Mouse (Mus musculus): Measurements from ENCODE around the gene Thyn1.

The Thyn1 gene

DNA sequence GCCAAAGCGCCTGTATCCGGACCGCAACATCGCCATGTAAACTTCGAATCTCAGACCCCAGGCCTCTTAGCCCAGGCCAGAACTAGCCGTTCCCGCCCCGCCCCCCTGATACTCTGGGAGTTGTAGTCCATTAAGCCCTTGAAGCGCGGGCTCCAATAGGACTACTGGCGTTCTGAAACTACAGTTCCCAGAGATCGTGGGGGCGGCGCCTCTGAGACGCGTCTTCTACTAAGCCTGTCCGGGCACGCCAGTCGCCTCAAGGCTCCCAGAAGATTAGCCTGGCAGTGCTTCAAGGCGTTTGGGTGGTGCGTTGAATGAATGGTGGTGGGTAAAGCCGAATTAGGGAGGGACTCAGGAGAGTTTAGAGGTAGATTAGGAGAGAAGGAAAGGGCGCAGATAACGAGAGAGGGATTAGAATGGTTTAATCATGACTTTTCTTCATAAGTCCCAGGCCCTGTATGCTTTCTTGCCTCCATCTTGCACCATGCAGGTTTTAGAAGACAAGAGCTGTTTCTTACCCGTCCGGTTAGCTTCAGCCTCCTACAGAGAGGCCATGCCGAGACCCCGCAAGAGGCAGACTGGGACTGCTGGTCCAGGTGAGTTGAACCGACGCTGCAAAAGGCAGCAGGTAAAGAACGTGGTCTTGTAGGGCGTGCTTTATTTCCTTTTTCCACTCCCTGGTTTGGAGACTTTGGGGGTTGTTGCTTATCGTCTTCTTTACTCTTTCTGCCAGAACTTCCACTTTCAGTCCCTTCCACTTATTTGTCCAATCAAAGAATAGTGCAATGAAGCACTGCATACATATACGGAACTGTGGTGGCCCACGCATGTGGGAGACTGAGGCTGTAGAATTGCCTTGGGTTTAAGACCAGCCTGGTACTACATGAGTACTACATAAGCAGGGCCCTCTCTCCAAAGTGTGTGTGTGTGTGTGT lies at the start of gene Thyn1, which contains the start of gene Acad8:
Gene Thyn1 (plus strand): TSS at position 250 of the 935 bp plus-strand sequence.
Gene Acad8 (minus strand): TSS at position 106 of the 935 bp plus-strand sequence.
- peak; percentile 97 to 98 for DNase-seq

- DNase-seq, result no peak
Observed at GRCm38 (mm10) chr9:26977754-26978153, 21.8 kb upstream of the Thyn1 start.

DNA sequence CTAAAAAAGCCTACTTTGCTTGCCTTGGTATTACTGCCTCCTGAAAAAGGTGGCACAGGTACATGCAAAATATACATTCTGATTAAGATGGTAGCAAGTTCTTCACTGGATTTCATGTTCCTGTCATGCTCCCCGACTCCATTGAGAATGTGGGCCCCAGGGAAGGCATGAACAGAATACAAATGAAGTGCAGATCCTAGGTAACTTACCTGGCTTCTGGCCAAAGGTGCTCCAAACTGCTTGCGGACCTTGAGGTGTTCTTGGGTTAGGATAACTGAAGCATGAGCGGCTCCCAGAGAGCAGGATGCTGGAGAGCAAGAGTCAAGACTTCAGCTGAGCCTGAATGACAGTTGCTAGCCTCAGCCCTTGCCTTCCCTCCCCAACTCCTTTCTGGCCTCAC lies 20.7 kb upstream of the Thyn1 start:
- peak in 1 of 2 experiments; percentile 12 for DNase-seq

DNA sequence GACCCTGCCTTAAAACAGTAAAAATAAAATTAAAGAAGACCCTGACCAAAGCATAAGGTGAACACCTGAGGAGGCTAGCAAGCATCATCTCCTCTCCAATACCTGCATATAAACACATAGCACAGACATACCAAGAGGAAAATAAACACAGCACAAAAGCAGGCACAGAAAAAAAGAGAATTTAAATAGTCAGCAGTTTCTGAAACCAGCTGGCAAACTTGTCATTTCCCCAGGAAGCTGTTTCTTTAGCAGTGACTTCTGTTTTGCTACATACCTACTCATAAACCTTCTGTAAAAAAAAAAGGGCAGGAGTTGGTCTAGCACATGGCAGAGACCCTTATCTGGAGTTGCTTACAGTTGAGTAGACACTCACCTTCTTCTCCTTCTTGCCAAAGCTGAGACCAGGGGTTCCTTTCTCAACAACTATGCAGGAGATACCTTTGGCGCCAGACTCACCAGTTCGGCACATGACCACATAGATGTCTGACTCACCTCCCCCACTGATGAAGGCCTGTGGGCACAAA lies 14.4 kb upstream of the Thyn1 start:
- DNase-seq, result no peak

DNA sequence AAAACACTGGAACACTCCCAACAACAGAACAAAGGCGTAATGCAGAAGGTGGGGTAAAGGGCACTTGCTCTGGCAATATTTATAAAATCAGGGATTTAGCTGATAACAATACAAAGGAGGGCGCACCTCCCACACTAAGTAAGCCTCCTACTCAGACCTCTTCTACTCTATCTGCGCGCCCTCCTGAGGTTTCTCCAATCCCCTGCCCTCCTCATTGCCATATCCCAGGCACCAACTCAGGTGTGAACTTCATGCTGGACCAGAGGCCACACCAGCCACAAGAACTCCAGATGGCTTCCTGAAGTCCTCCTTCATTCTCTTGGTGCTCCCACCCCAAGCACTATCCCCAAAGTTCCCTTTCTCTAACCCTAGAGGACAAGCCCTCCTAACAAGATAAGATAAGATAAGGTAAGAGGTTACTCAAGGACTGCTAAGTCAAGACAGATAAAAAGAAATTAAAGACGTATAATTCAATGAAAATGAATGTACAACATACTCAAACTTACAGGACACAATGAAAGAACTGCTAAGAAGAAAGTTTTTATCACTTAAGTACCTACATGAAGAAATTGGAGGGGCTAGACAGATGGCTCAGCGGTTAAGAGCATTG lies 13.7 kb upstream of the Thyn1 start:
- no peak for DNase-seq

DNA sequence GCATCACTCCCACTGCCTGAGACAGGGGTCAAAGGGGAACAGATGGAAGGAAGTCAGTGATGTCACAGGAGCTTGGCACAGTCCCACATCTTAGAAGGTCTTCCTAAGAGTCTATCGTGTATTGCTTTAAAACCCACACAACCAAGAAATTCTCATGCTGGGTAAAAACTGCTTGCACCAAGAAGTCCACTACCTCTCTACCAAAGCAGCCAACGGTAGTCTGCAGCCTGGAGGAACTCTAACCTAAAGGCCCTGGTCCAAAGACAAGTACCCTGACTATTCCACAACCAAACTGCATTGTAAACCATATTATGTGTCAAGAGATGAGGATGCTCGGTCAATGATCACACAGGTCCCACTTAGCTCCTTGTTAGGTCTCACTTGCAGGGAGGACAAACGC lies 9.3 kb upstream of the Thyn1 start:
- DNase-seq, result no peak

DNA sequence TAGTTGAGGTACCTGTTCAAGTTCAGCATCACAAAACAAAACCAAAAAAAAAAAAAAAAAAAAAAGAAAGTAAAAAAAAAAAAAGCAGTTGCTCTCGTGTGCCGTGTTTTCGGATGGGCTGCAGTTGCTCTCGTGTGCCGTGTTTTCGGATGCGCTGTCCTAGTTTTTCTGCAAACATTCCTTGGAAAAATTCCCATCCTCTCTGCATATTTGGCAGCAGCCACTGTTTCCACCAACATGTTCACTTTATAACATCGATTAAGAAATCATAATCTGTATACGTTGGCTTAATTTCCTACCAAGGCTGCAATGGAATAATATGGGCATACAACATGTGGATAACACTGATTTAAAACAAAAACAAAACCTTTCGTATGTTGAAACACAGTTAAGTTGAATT lies 6.4 kb upstream of the Thyn1 start:
- DNase-seq, result no peak

- DNase-seq, result no peak
Observed at GRCm38 (mm10) chr9:26993900-26994299, 5.6 kb upstream of the Thyn1 start.

- no peak for DNase-seq
Observed at GRCm38 (mm10) chr9:26997062-26997461, 2.4 kb upstream of the Thyn1 start.

- DNase-seq, result no peak
Observed at GRCm38 (mm10) chr9:26997501-26997900, 2.0 kb upstream of the Thyn1 start.

GRCm38 (mm10) chr9:26998669-26999460 lies 645 bp upstream of the Thyn1 start:
- no peak for DNase-seq

DNA sequence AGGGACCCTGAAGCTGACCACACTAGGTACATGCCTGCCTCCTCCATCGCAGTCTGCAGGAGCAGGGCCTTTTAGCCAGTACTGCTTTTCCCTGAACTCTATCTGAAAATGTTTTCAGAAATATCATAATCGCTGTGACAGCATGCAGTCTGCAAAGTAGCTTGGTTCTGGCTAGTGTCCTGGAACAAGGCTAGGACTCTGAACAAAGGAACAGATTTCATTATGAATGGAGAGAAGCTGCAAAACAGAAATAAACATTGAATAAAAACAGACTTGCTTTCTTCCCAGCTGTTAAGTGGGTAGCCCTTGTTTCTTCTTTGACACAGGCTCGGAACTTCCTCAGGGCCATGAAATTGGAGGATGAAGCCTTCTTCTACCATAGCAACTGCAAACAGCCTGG lies 5.7 kb downstream of the Thyn1 start:
- DNase-seq, result no peak

DNA sequence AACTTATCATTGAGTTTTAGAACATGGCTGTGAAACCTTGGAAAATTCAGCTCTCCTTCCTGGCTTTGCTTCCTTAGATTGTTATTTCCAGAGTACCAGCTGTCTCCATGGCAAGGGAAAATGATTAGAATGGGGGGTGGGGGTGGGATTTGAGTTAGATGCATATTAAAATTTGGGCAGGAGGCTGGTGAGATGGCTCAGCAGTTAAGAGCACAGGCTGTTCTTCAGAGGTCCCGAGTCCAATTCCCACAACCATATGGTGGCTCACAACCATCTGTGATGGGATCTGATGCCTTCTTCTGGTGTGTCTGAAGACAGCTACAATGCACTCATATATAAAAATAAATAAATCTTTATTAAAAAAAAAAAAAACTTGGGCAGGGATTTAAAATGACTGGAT lies 6.4 kb downstream of the Thyn1 start:
- no peak for DNase-seq

DNA sequence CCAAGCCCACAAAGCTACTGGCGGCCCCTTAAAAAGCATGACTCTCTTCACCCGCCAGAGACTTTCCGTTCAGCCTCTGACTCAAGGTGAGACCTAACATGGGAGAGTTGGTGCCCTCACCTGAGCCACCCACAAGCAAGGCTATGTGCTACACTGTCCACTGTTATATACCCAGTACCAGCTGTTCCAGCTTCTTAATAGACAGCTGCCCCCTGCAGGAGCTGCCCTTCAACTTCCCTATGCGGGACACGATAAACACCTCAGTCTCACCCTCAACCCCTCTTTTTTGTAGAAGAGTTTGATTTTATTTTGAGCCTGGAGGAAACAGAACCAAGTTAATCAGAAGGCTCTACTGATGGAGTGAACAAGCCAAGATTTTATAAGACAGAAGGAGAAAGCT lies 7.4 kb downstream of the Thyn1 start:
- DNase-seq, result no peak

DNA sequence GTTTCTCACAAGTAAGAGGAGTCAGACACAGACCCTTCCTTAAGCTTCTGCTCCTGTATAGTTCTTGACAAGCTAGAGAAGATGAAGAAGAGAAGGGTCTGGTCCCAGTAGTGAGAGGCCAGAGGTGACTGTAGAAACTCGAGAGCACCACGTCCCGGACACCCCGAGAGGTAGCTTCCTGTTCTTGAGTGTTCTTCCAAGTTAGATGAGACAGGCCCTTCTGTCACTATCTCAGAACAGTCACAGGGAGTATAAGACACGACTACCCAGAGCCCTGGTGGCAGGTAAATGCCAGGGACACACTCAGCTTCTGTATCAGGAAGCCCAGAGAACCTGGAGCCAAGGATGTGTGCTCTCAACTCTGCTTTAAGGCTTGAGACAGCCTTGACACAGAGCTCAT lies 9.7 kb downstream of the Thyn1 start:
- no peak for DNase-seq

GRCm38 (mm10) chr9:27011572-27011971 lies 12.1 kb downstream of the Thyn1 start:
- no peak for DNase-seq

DNA sequence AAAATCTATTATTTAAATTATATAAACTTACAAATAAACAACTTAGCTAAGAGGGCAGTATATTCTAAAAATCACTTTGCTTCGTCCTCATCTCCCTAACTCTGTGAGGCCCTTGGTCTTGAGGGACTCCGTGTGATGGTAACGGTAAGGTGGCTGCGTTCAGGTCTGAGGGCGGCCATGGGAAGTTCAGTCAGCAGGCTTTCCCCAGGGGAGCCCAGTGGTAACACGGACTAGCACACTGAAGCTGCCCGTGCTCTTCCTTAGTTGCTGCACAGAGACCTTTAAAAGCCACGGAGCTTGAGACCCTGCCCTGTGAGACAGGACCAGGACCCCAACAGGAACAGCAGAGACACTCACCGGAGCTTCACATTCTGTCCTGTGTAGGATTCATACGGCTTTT lies 19.5 kb downstream of the Thyn1 start:
- DNase-seq, result no peak

DNA sequence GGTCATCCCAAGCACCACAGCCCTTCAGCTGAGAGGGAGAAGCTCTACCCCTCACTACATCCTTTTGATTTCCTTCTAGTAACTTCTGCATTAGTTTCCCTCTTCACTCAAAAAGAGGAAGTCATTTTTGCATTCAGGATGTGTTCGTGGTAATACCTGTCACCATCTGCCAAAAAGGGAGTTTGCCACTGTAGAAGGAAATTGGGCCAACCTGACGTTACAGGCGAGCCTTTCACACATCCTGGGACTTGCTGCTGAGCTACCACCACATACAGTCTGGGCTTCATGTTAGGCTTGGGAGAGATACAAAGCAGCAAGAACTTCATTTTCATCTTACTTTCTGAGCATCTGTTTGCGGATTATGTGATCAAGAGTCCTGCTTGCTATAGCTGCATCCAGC lies 24.2 kb downstream of the Thyn1 start:
- no peak for DNase-seq

- no peak for DNase-seq
Observed at GRCm38 (mm10) chr9:27026708-27027107, 27.2 kb downstream of the Thyn1 start.

- DNase-seq, result peak; percentile 57 to 61
Observed at GRCm38 (mm10) chr9:27029022-27029827, 29.7 kb downstream of the Thyn1 start.

DNA sequence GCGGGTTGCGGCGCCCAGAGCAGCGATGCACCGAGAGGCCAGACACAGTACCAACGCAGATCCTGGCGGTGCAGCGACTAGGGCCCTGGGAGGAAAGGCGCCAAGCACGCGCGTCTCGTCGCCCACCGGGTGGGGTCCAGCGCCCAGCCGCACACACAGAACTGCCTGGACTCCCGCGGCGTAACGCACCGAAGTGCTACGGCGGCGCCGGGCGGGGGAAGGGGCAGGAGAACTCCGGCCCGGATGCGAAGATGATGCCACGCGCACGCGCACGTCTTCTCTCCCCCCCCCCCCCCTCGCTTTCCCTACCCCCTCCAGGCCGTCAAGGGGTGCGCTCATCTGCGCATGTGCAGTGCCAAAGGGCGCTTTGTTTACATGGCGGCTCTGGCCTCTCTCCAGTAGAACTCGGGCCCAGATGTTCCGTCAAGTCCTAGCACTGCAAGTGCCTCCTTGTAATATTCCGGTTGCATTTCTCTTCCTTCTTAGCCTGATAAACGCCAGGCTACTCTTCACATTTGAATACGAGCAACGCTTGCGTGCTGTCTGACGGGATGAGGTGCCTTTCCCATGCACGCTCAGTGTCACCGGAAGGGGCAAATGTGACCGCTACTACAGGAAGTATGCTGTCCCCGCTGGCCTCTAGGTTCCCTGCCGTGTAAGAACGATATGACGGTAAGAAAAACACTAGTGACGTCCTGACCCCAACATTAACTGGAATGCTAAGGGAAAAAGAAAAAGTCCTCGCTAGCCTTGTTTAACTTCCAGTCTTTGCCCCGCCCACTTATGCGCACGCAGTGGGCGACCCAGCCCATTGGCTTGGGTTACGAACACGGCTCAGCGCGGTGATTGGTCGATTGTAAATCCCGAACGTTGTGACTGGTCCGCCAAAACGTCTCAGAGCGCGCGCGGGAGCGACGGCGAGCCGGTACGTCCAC lies 30.6 kb downstream of the Thyn1 start, which contains the start of the genes Vps26b and Ncapd3:
Gene Vps26b (minus strand): TSS at position 238 of the 935 bp plus-strand sequence.
Gene Ncapd3 (plus strand): TSS at position 348 of the 935 bp plus-strand sequence.
- peak; percentile 97 to 99 for DNase-seq

All from kidney, postnatal 4 days (tissue).